Mouse (Mus musculus) lung, adult 2 months (tissue): ENCODE data around the gene Lcn12.

Experiments used
- CTCF ChIP-seq: fragments of 200-500 bp; IDR thresholded peaks from 2 replicates; pipeline ENCODE4 v1.5.1; 2011; ENCODE audit warnings: mild to moderate bottlenecking, low read length, control low read depth; ENCODE audit not compliant: insufficient read depth
- POLR2A ChIP-seq: fragments of 200-500 bp; IDR thresholded peaks from 2 replicates; pipeline ENCODE4 v1.6.1; 2011; ENCODE audit warnings: low read depth, mild to moderate bottlenecking, control low read depth, low read length, borderline replicate concordance; ENCODE audit errors: extremely low read depth

- no peak for TF ChIP-seq CTCF
- no peak for TF ChIP-seq POLR2A
Measured at GRCm38 (mm10) chr2:25534178-25534865, 40.6 kb upstream of the Lcn12 start.
